Mouse (Mus musculus): ENCODE data around the gene Asb16. TPM values are rescaled to one million over a fixed set of nuclear protein-coding genes. Genes with fewer than 3 reads are reported as not detected.

Gene Asb16
- total and polyA plus RNA-seq, 3 experiments, result 0.74 to 1.1 (median 0.89) TPM

- peaks cover 2% of the 10 kb centered on the region for H3K4me1 ChIP-seq (ENCODE audit: control insufficient read depth, insufficient read depth, low read length)
- peak overlapping the region; percentile 88 for H3K4me3 ChIP-seq
- H3K9ac ChIP-seq (ENCODE audit: low read depth, low read length), result peak overlapping the region; percentile 0; the same call in 1 of the 2 replicates
- DNase-seq, result peak; percentile 34 to 58
- WGBS, result 57% methylated on average over 12 of the region's 12 CpGs
- TF ChIP-seq EP300 (IDR thresholded peaks at IDR 0.05; ENCODE audit: insufficient read depth, low read depth, low read length), result no peak
- TF ChIP-seq POLR2A (IDR thresholded peaks at IDR 0.05; ENCODE audit: insufficient read depth, low read depth, low read length), result peak; percentile 42; the same call in 1 of the 2 replicates
- TF ChIP-seq CTCF (IDR thresholded peaks at IDR 0.05), result peak; percentile 28
- intact Hi-C loops (cut with DNase I), result loop anchor here (1.0 to 5.0 kb wide), 2 partner anchors 10 to 262 kb away; partner anchors contain the start of gene Gpatch8
- H3K27ac ChIP-seq, result peak overlapping the region; percentile 95
- no peaks in the 10 kb centered on the region for H3K27me3 ChIP-seq (ENCODE audit: control insufficient read depth, insufficient read depth, low read length)
- H3K36me3 ChIP-seq (ENCODE audit: control insufficient read depth, insufficient read depth, low read length), result no peaks in the 10 kb centered on the region
- H3K79me2 ChIP-seq (replicated peaks; ENCODE audit: control insufficient read depth, insufficient read depth, low read length), result no peaks in the 10 kb centered on the region
Observed at GRCm38 (mm10) chr11:102294887-102295597, 26.5 kb downstream of the Asb16 start.

GRCm38 (mm10) chr11:102295598-102296471 is 27.3 kb downstream of the Asb16 start:
- Histone ChIP-seq H3K4me1 (ENCODE audit: control insufficient read depth, insufficient read depth, low read length) (peaks cover 2% of the 10 kb centered on the region), H3K36me3 (ENCODE audit: control insufficient read depth, insufficient read depth, low read length) (no peaks in the 10 kb centered on the region), H3K79me2 (replicated peaks; ENCODE audit: control insufficient read depth, insufficient read depth, low read length) (no peaks in the 10 kb centered on the region), H3K4me3 (peak overlapping the region; percentile 88), H3K27ac (peak overlapping the region; percentile 95), H3K9ac (ENCODE audit: low read depth, low read length) (peak overlapping the region; percentile 93), H3K27me3 (ENCODE audit: control insufficient read depth, insufficient read depth, low read length) (no peaks in the 10 kb centered on the region)
- intact Hi-C loops (cut with DNase I), result loop anchor here (1.0 to 2.0 kb wide), 2 partner anchors 11 to 21 kb away; no protein-coding TSS in a partner anchor
- no peak for TF ChIP-seq POLR2A (IDR thresholded peaks at IDR 0.05; ENCODE audit: insufficient read depth, low read depth, low read length)
- TF ChIP-seq CTCF (IDR thresholded peaks at IDR 0.05), result no peak
- TF ChIP-seq EP300 (IDR thresholded peaks at IDR 0.05; ENCODE audit: insufficient read depth, low read depth, low read length), result no peak
- DNase-seq, result peak; percentile 75 to 76
- 2% methylated on average over 48 of the region's 73 CpGs for WGBS

GRCm38 (mm10) chr11:102296491-102297472 is 28.2 kb downstream of the Asb16 start, which contains the start of gene Atxn7l3:
Gene Atxn7l3 (minus strand): TSS chr11:102296631.
- peak; percentile 98 to 100 for DNase-seq
- H3K9ac ChIP-seq (ENCODE audit: low read depth, low read length), result peak within 1 kb of the TSS; percentile 93
- peak within 1 kb of the TSS; percentile 88 for H3K4me3 ChIP-seq
- TF ChIP-seq POLR2A (IDR thresholded peaks at IDR 0.05; ENCODE audit: insufficient read depth, low read depth, low read length), result peak; percentile 91
- no peak for TF ChIP-seq EP300 (IDR thresholded peaks at IDR 0.05; ENCODE audit: insufficient read depth, low read depth, low read length)
- H3K79me2 ChIP-seq (replicated peaks; ENCODE audit: control insufficient read depth, insufficient read depth, low read length), result no peaks in the 10 kb centered on the region
- intact Hi-C loops (cut with DNase I), result loop anchor here (1.0 to 2.0 kb wide), 2 partner anchors 20 to 113 kb away; no protein-coding TSS in a partner anchor
- H3K4me1 ChIP-seq (ENCODE audit: control insufficient read depth, insufficient read depth, low read length), result peaks cover 2% of the 10 kb centered on the region
- H3K27me3 ChIP-seq (ENCODE audit: control insufficient read depth, insufficient read depth, low read length), result no peaks in the 10 kb centered on the region
- no peaks in the 10 kb centered on the region for H3K36me3 ChIP-seq (ENCODE audit: control insufficient read depth, insufficient read depth, low read length)
- peak within 1 kb of the TSS; percentile 95 for H3K27ac ChIP-seq
- WGBS, result under 1% methylated on average over 78 of the region's 125 CpGs

GRCm38 (mm10) chr11:102297577-102298556 is 29.3 kb downstream of the Asb16 start:
- Histone ChIP-seq H3K4me3 (peak overlapping the region; percentile 88), H3K36me3 (ENCODE audit: control insufficient read depth, insufficient read depth, low read length) (no peaks in the 10 kb centered on the region), H3K79me2 (replicated peaks; ENCODE audit: control insufficient read depth, insufficient read depth, low read length) (no peaks in the 10 kb centered on the region), H3K4me1 (ENCODE audit: control insufficient read depth, insufficient read depth, low read length) (peaks cover 2% of the 10 kb centered on the region), H3K27ac (peak overlapping the region; percentile 95), H3K27me3 (ENCODE audit: control insufficient read depth, insufficient read depth, low read length) (no peaks in the 10 kb centered on the region), H3K9ac (ENCODE audit: low read depth, low read length) (peak overlapping the region; percentile 75)
- intact Hi-C loops (cut with DNase I), result loop anchor here (1.0 to 2.0 kb wide), 2 partner anchors 19 to 111 kb away; no protein-coding TSS in a partner anchor
- WGBS, result 21% methylated on average over 27 of the region's 27 CpGs
- no peak for TF ChIP-seq CTCF (IDR thresholded peaks at IDR 0.05)
- no peak for TF ChIP-seq EP300 (IDR thresholded peaks at IDR 0.05; ENCODE audit: insufficient read depth, low read depth, low read length)
- TF ChIP-seq POLR2A (IDR thresholded peaks at IDR 0.05; ENCODE audit: insufficient read depth, low read depth, low read length), result no peak
- DNase-seq, result no peak

All from heart, adult 2 months (tissue).